Mouse (Mus musculus) CH12.LX (cell line): ENCODE measurements around the gene Nrn1l. TPM values are rescaled to one million over a fixed set of nuclear protein-coding genes. Genes with fewer than 3 reads are reported as not detected.
A peak's percentile ranks its signal among the peaks of the same experiment; 100 is the strongest.

Source experiments
- DNase-seq: peaks from one replicate; pipeline ENCODE4 v3.0.0-alpha.2; 2013; ENCODE audit errors: extremely low read depth
- H3K27ac ChIP-seq: 2 replicates; pipeline ENCODE4 v1.5.1; 2012; ENCODE audit warnings: low read depth, mild to moderate bottlenecking, control low read depth, moderate library complexity; ENCODE audit not compliant: insufficient read depth
- H3K27me3 ChIP-seq: replicated peaks from 2 replicates; pipeline ENCODE3; 2012; ENCODE audit warnings: inconsistent platforms
- H3K36me3 ChIP-seq, 2 experiments: replicated peaks in 1 of 2; 2 replicates each; pipeline versions ENCODE3 to v1.6.1; 2012; ENCODE audit warnings: inconsistent platforms in 1 of 2, low read length in 1 of 2, mild to moderate bottlenecking in 1 of 2, mixed read lengths in 1 of 2, moderate library complexity in 1 of 2; ENCODE audit not compliant: control insufficient read depth in 1 of 2, insufficient read depth in 1 of 2
- H3K4me1 ChIP-seq, 2 experiments: 2 replicates each; pipeline ENCODE4 v1.6.1; 2012; ENCODE audit warnings: inconsistent platforms in 1 of 2, moderate library complexity in 1 of 2; ENCODE audit not compliant: insufficient read depth in 2 of 2, control insufficient read depth in 1 of 2
- H3K4me2 ChIP-seq: 2 replicates; pipeline ENCODE4 v1.6.1; 2012; ENCODE audit warnings: low read depth, mild to moderate bottlenecking, control low read depth; ENCODE audit not compliant: poor library complexity, insufficient read depth, severe bottlenecking
- H3K4me3 ChIP-seq, 3 experiments: fragments of 150-350 bp in 1 of 3; sonication (generic) in 1 of 3; replicated peaks in 1 of 3; 2 replicates each; pipeline versions ENCODE3 to v1.5.1; 2011 to 2012; ENCODE audit warnings: low read depth in 2 of 3, low read length in 2 of 3, mild to moderate bottlenecking in 2 of 3, moderate library complexity in 2 of 3, control low read depth in 1 of 3, improper control_type of control experiment in 1 of 3, inconsistent platforms in 1 of 3, mixed read lengths in 1 of 3; ENCODE audit not compliant: poor library complexity in 1 of 3
- H3K79me2 ChIP-seq: replicated peaks from 2 replicates; pipeline ENCODE4 v1.6.1; 2012; ENCODE audit warnings: mild to moderate bottlenecking, moderate library complexity; ENCODE audit not compliant: control insufficient read depth, poor library complexity, insufficient read depth, severe bottlenecking; ENCODE audit errors: extremely low read depth
- H3K9ac ChIP-seq: 2 replicates; pipeline ENCODE4 v1.6.1; 2012; ENCODE audit warnings: low read depth, mild to moderate bottlenecking, control low read depth, moderate library complexity; ENCODE audit not compliant: insufficient read depth
- H3K9me3 ChIP-seq: replicated peaks from 2 replicates; pipeline ENCODE3; 2012; ENCODE audit warnings: low read length, inconsistent platforms, mixed read lengths
- BHLHE40 ChIP-seq: IDR thresholded peaks from 2 replicates; pipeline ENCODE4 v1.6.1; 2011; ENCODE audit warnings: mild to moderate bottlenecking, low read depth, low read length, improper control_type of control experiment
- CHD1 ChIP-seq: IDR thresholded peaks from 2 replicates; pipeline ENCODE4 v1.6.1; 2012; ENCODE audit warnings: low read depth, low read length, improper control_type of control experiment, inconsistent platforms
- CHD2 ChIP-seq: IDR thresholded peaks from 2 replicates; pipeline ENCODE4 v1.6.1; 2011; ENCODE audit warnings: low read length, improper control_type of control experiment
- CTCF ChIP-seq, 2 experiments: IDR thresholded peaks in 1 of 2; conservative IDR thresholded peaks in 1 of 2; 2 replicates each; pipeline ENCODE4 v1.5.1; 2011 to 2012; ENCODE audit warnings: low read depth in 2 of 2, low read length in 2 of 2, improper control_type of control experiment in 1 of 2, inconsistent platforms in 1 of 2, mild to moderate bottlenecking in 1 of 2, moderate library complexity in 1 of 2
- E2F4 ChIP-seq: IDR thresholded peaks from 2 replicates; pipeline ENCODE4 v1.6.1; 2011; ENCODE audit warnings: low read depth, low read length, improper control_type of control experiment; ENCODE audit not compliant: insufficient replicate concordance
- ELF1 ChIP-seq: IDR thresholded peaks from 2 replicates; pipeline ENCODE4 v1.6.1; 2014; ENCODE audit warnings: low read depth, mild to moderate bottlenecking, inconsistent platforms, low read length, improper control_type of control experiment
- EP300 ChIP-seq: IDR thresholded peaks from 2 replicates; pipeline ENCODE4 v1.6.1; 2011; ENCODE audit warnings: low read length, improper control_type of control experiment
- ETS1 ChIP-seq: conservative IDR thresholded peaks from 2 replicates; pipeline ENCODE4 v1.6.1; 2012; ENCODE audit warnings: low read depth, mild to moderate bottlenecking, inconsistent platforms, low read length, improper control_type of control experiment, moderate library complexity
- HCFC1 ChIP-seq: IDR thresholded peaks from 2 replicates; pipeline ENCODE4 v1.6.1; 2012; ENCODE audit warnings: low read depth, mild to moderate bottlenecking, inconsistent platforms, low read length, improper control_type of control experiment
- IRF4 ChIP-seq: IDR thresholded peaks from 2 replicates; pipeline ENCODE4 v1.6.1; 2014; ENCODE audit warnings: low read depth, mild to moderate bottlenecking, inconsistent platforms, low read length, improper control_type of control experiment
- JUN ChIP-seq: IDR thresholded peaks from 2 replicates; pipeline ENCODE4 v1.6.1; 2011; ENCODE audit warnings: low read depth, mild to moderate bottlenecking, low read length, improper control_type of control experiment, moderate library complexity; ENCODE audit not compliant: insufficient read depth
- JUND ChIP-seq: conservative IDR thresholded peaks from 2 replicates; pipeline ENCODE4 v1.6.1; 2011; ENCODE audit warnings: low read depth, low read length, improper control_type of control experiment
- KAT2A ChIP-seq: IDR thresholded peaks from 2 replicates; pipeline ENCODE4 v1.6.1; 2012; ENCODE audit warnings: low read length, improper control_type of control experiment, inconsistent platforms; ENCODE audit not compliant: insufficient replicate concordance
- MAFK ChIP-seq: IDR thresholded peaks from 2 replicates; pipeline ENCODE4 v1.6.1; 2011; ENCODE audit warnings: low read length, improper control_type of control experiment; ENCODE audit not compliant: insufficient replicate concordance
- MAX ChIP-seq: IDR thresholded peaks from 2 replicates; pipeline ENCODE4 v1.6.1; 2011; ENCODE audit warnings: low read length, improper control_type of control experiment
- MAZ ChIP-seq: IDR thresholded peaks from 2 replicates; pipeline ENCODE4 v1.6.1; 2012; ENCODE audit warnings: low read depth, mild to moderate bottlenecking, inconsistent platforms, low read length, improper control_type of control experiment, moderate library complexity
- MEF2A ChIP-seq: IDR thresholded peaks from 2 replicates; pipeline ENCODE4 v1.6.1; 2014; ENCODE audit warnings: low read depth, mild to moderate bottlenecking, inconsistent platforms, low read length, improper control_type of control experiment, borderline replicate concordance
- MXI1 ChIP-seq: IDR thresholded peaks from 2 replicates; pipeline ENCODE4 v1.6.1; 2011; ENCODE audit warnings: mild to moderate bottlenecking, low read depth, low read length, improper control_type of control experiment
- MYC ChIP-seq: IDR thresholded peaks from 2 replicates; pipeline ENCODE4 v1.6.1; 2011; ENCODE audit warnings: low read depth, mild to moderate bottlenecking, improper control_type of control experiment, low read length
- NELFE ChIP-seq: IDR thresholded peaks from 2 replicates; pipeline ENCODE4 v1.6.1; 2011; ENCODE audit warnings: low read depth, low read length, improper control_type of control experiment
- NRF1 ChIP-seq: IDR thresholded peaks from 2 replicates; pipeline ENCODE4 v1.6.1; 2014; ENCODE audit warnings: low read depth, mild to moderate bottlenecking, inconsistent platforms, low read length, improper control_type of control experiment, moderate library complexity
- PAX5 ChIP-seq: IDR thresholded peaks from 2 replicates; pipeline ENCODE4 v1.6.1; 2012; ENCODE audit warnings: low read length, inconsistent platforms, mixed read lengths
- POLR2A ChIP-seq: IDR thresholded peaks from 2 replicates; pipeline ENCODE4 v1.6.1; 2011; ENCODE audit warnings: low read depth, mild to moderate bottlenecking, improper control_type of control experiment, low read length
- POLR2AphosphoS2 ChIP-seq: IDR thresholded peaks from 2 replicates; pipeline ENCODE4 v1.6.1; 2011; ENCODE audit warnings: low read depth, low read length, improper control_type of control experiment
- RAD21 ChIP-seq: IDR thresholded peaks from 2 replicates; pipeline ENCODE4 v1.6.1; 2011; ENCODE audit warnings: low read depth, mild to moderate bottlenecking, low read length, improper control_type of control experiment, moderate library complexity
- RCOR1 ChIP-seq: conservative IDR thresholded peaks from 2 replicates; pipeline ENCODE4 v1.6.1; 2012; ENCODE audit warnings: low read depth, mild to moderate bottlenecking, inconsistent platforms, low read length, improper control_type of control experiment
- SIN3A ChIP-seq: IDR thresholded peaks from 2 replicates; pipeline ENCODE4 v1.6.1; 2012; ENCODE audit warnings: low read length, improper control_type of control experiment, inconsistent platforms
- SMC3 ChIP-seq: IDR thresholded peaks from 2 replicates; pipeline ENCODE4 v1.6.1; 2011; ENCODE audit warnings: low read depth, low read length, improper control_type of control experiment
- TBP ChIP-seq: conservative IDR thresholded peaks from 2 replicates; pipeline ENCODE4 v1.6.1; 2011; ENCODE audit warnings: low read depth, low read length, improper control_type of control experiment
- TCF12 ChIP-seq: IDR thresholded peaks from 2 replicates; pipeline ENCODE4 v1.6.1; 2014; ENCODE audit warnings: low read depth, mild to moderate bottlenecking, inconsistent platforms, low read length, improper control_type of control experiment
- UBTF ChIP-seq: IDR thresholded peaks from 2 replicates; pipeline ENCODE4 v1.6.1; 2012; ENCODE audit warnings: low read depth, mild to moderate bottlenecking, inconsistent platforms, low read length, improper control_type of control experiment, moderate library complexity
- USF1 ChIP-seq: IDR thresholded peaks from 2 replicates; pipeline ENCODE4 v1.6.1; 2014; ENCODE audit warnings: low read depth, mild to moderate bottlenecking, inconsistent platforms, low read length, improper control_type of control experiment
- USF2 ChIP-seq: conservative IDR thresholded peaks from 2 replicates; pipeline ENCODE4 v1.6.1; 2011; ENCODE audit warnings: low read depth, low read length, improper control_type of control experiment
- ZC3H11A ChIP-seq: IDR thresholded peaks from 2 replicates; pipeline ENCODE4 v1.6.1; 2012; ENCODE audit warnings: low read depth, mild to moderate bottlenecking, inconsistent platforms, low read length, improper control_type of control experiment
- ZKSCAN1 ChIP-seq: IDR thresholded peaks from 2 replicates; pipeline ENCODE4 v1.6.1; 2012; ENCODE audit warnings: low read depth, inconsistent platforms, low read length, improper control_type of control experiment, borderline replicate concordance
- ZMIZ1 ChIP-seq: IDR thresholded peaks from 2 replicates; pipeline ENCODE4 v1.6.1; 2012; ENCODE audit warnings: low read depth, mild to moderate bottlenecking, inconsistent platforms, low read length, improper control_type of control experiment
- ZNF384 ChIP-seq: IDR thresholded peaks from 2 replicates; pipeline ENCODE4 v1.6.1; 2012; ENCODE audit warnings: low read depth, low read length, improper control_type of control experiment, inconsistent platforms
- dilution Hi-C: fragments of 300-500 bp; cut with MboI; formaldehyde crosslinking; loops from 2 replicates; pipeline ENCODE4 v1.14.3; 2020; ENCODE audit warnings: low sequenced_read_pairs; ENCODE audit not compliant: extremely low pct_unique_long_range_greater_than_20kb, extremely low pct_ligation_motif_present
- in situ Hi-C: fragments of 300-500 bp; cut with MboI; formaldehyde crosslinking; loops from 3 replicates; pipeline ENCODE4 v1.14.3; 2019; ENCODE audit warnings: low sequenced_read_pairs, low pct_ligation_motif_present, low pct_unique_long_range_greater_than_20kb, mixed read lengths
- polyA plus RNA-seq: library from polyadenylated mRNA; unstranded; fragments of >175 nt; gene quantifications from 2 replicates; pipeline ENCODE4 v1.2.1, GENCODE M21; 2012; ENCODE audit warnings: low read depth; ENCODE audit not compliant: insufficient read length
- total RNA-seq, 2 experiments: library from RNA; depleted of rRNA; stranded (reverse); fragments of 300-350 nt in 1 of 2; fragments of >200 nt in 1 of 2; gene quantifications; 2 replicates each; pipeline ENCODE4 v1.2.3; 2012 to 2014

The Nrn1l gene
- total and polyA plus RNA-seq, 3 experiments = 0.38 TPM; not detected in 2

DNA sequence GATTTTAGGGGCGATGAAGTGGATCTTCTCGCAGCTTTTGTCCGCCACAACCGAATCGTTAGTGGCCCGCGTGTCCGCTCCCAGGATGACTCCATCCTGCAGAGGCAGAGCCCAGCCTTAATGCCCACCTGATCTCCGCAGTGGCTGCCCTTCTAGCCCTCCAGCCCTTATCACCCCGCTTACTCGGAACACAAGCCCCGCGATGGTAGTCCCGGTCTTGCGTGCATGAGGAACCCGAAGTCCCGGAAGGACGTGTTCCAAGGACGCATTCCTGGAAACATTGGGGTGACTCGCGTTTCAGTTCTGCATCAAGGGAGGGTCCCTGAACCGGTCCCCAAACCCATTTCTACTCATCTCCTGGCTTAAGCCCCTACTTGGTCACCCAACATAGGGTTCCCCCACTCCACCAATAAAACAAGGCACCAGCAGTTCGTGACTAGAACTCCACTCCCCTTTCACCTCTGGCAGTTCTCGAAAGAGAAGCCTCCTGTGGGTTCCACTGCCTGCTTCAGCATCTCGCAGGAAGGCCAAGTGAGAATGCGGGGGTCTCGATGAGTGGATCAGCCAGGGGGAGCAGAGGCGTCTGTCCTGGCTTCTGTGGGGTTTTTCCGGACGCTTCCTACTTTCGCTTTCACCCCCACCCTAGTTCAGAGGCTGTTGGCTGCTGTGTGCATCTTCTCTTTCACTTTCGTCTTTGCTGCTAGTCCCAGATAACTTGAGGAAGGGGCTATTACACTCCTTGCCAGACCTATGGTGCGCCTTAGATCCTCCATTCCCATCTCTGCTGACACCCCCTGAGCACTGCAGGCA, 44.3 kb downstream of the Nrn1l start:
- peak; percentile 67 for DNase-seq
- Histone ChIP-seq H3K4me1 (peaks cover 3 to 29% of the 10 kb centered on the region in 2 experiments; a peak in 3 of 4 replicates), H3K27me3 (no peaks in the 10 kb centered on the region), H3K9me3 (no peaks in the 10 kb centered on the region), H3K4me2 (peak overlapping the region; percentile 70), H3K27ac (peak overlapping the region; percentile 67), H3K79me2 (no peaks in the 10 kb centered on the region), H3K9ac (peak overlapping the region; percentile 64), H3K36me3 (peaks cover 9 to 52% of the 10 kb centered on the region in 2 experiments), H3K4me3 (peak overlapping the region; percentile 85 to 96 (median 92))
- dilution Hi-C loops (no loop called here), in situ Hi-C loops (loop anchor here (5.0 kb wide), 1 partner anchor 45 kb away; the partner anchor contains the start of gene Nrn1l)
- no peak for TF ChIP-seq E2F4
- TF ChIP-seq MYC = no peak
- peak; percentile 40; the same call in 1 of the 2 replicates for TF ChIP-seq ZMIZ1
- peak; percentile 58; the same call in 1 of the 2 replicates for TF ChIP-seq ETS1
- peak; percentile 85 for TF ChIP-seq IRF4
- peak; percentile 70; the same call in 1 of the 2 replicates for TF ChIP-seq RCOR1
- no peak for TF ChIP-seq USF2
- TF ChIP-seq MXI1 = no peak; the same call in 1 of the 2 replicates
- TF ChIP-seq RAD21 = no peak
- TF ChIP-seq UBTF = 0 out of 2 replicates have a peak, but pooled peaks have one; percentile 30
- TF ChIP-seq SMC3 = 0 out of 2 replicates have a peak, but pooled peaks have one; percentile 2
- no peak for TF ChIP-seq JUND
- no peak for TF ChIP-seq KAT2A
- TF ChIP-seq BHLHE40 = peak; percentile 41; the same call in 1 of the 2 replicates
- TF ChIP-seq USF1 = no peak
- TF ChIP-seq POLR2AphosphoS2 = peak; percentile 47; the same call in 1 of the 2 replicates
- TF ChIP-seq MAFK = no peak
- peak; percentile 55; the same call in 1 of the 2 replicates for TF ChIP-seq ELF1
- TF ChIP-seq EP300 = peak; percentile 64
- peak; percentile 77; the same call in 1 of the 2 replicates for TF ChIP-seq CHD1
- peak; percentile 71; the same call in 1 of the 2 replicates for TF ChIP-seq MAZ
- no peak; the same call in 1 of the 2 replicates for TF ChIP-seq HCFC1
- no peak for TF ChIP-seq ZKSCAN1
- no peak for TF ChIP-seq CTCF (conservative IDR thresholded peaks at IDR 0.05 in 1 of 2, IDR thresholded peaks at IDR 0.05 in 1 of 2; ENCODE audit: low read depth in 2 of 2, low read length in 2 of 2)
- peak; percentile 47 for TF ChIP-seq NELFE
- 0 out of 2 replicates have a peak, but pooled peaks have one; percentile 39 for TF ChIP-seq TBP
- no peak for TF ChIP-seq PAX5
- TF ChIP-seq JUN = no peak
- TF ChIP-seq ZNF384 = no peak
- TF ChIP-seq TCF12 = peak; percentile 62
- TF ChIP-seq NRF1 = no peak
- peak; percentile 19; the same call in 1 of the 2 replicates for TF ChIP-seq MEF2A
- peak; percentile 52; the same call in 1 of the 2 replicates for TF ChIP-seq CHD2
- no peak for TF ChIP-seq ZC3H11A
- peak; percentile 59; the same call in 1 of the 2 replicates for TF ChIP-seq POLR2A
- peak; percentile 89; the same call in 1 of the 2 replicates for TF ChIP-seq SIN3A
- TF ChIP-seq MAX = 0 out of 2 replicates have a peak, but pooled peaks have one; percentile 49
